In the genomic region with DNA sequence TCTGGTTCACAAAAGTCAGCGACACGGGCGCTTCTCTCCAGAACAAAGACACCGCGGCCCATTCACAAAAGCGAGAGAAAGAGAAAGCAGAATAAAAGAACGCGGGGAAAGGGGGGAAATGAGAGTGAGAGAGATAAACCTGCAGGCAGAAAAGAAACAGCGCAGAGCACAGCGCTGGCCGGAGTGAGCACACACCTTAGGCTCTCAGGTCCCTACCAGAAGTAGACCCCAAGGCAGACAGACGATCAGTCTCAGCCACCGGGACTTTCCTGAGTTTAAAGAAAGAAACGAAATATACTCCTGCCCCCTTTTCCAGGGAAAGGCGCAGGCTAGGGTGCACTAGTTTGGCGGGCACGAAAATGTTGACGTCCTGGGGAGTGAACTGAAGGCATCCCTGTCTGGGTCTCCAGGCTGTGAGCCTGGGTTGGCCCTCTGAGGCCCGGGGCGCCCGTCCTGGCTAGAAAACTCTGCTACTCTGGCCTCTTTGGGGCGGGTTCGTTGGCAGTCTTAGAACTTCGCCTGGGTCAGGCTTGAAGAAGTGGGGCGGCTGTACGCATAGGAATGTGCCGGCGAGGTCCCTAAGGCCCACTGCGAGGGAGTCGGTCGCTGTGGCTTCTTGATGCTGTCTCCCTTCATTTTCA, we compare ENCODE assay signal across 9 mouse cellular contexts. TPM values are rescaled to one million over a fixed set of nuclear protein-coding genes. Genes with fewer than 3 reads are reported as not detected.
DNase-seq lines count a peak whose midpoint lies in the region; ATAC-seq lines count a peak whose summit lies in the region.
"Had no signal": no experiment of that assay in that cellular context is flagged by ENCODE, and none has a peak within 500 bp of the region (broad histone marks: within the 10 kb centered on the region; RNA-seq: fewer than 3 reads in every experiment).

No protein-coding gene starts in this region.

- ATAC-seq in CD4-positive, CD25-positive, alpha-beta regulatory T cell, adult 4 months, result peak; percentile 19
- no peak for ATAC-seq in liver, embryonic 13.5 days (ENCODE audit: low read depth)

- under 1% methylated on average over 31 of the region's 31 CpGs for WGBS in embryonic facial prominence, embryonic 10.5 days
- 1% methylated on average over 31 of the region's 31 CpGs for WGBS in liver, embryonic 13.5 days (ENCODE audit: insufficient replicate concordance)

- H3K27me3 ChIP-seq in embryonic facial prominence, embryonic 10.5 days (replicated peaks; ENCODE audit: low read depth, poor library complexity, severe bottlenecking), result peaks cover 100% of the 10 kb centered on the region
- H3K27me3 ChIP-seq in liver, embryonic 13.5 days, result peaks cover 100% of the 10 kb centered on the region

- peak; percentile 7 to 54 for DNase-seq in heart, adult 18-20 months
- no peak for DNase-seq in heart, adult 8-10 months (ENCODE audit: low spot score)
- DNase-seq in embryonic facial prominence, embryonic 10.5 days (ENCODE audit: low spot score), result peak; percentile 64
- peak; percentile 46 to 50 for DNase-seq in heart, postnatal 10 days
- no peak for DNase-seq in liver, embryonic 13.5 days
- DNase-seq in retina, postnatal 1 day, result peak; percentile 50
- no peak for DNase-seq in adrenal gland, postnatal 36 days

- no peak overlapping the region for H3K9ac ChIP-seq in liver, embryonic 13.5 days
- H3K9ac ChIP-seq: neural tube, embryonic 13.5 days had no signal

- peak overlapping the region; percentile 73 for H3K4me3 ChIP-seq in embryonic facial prominence, embryonic 10.5 days
- peak overlapping the region; percentile 13 for H3K4me3 ChIP-seq in liver, embryonic 13.5 days (replicated peaks)
- H3K4me3 ChIP-seq: neural tube, embryonic 13.5 days had no signal

- H3K4me2 ChIP-seq in liver, embryonic 13.5 days, result peak overlapping the region; percentile 72; the same call in 1 of the 2 replicates
- H3K4me2 ChIP-seq: neural tube, embryonic 13.5 days had no signal

- no peaks in the 10 kb centered on the region for H3K36me3 ChIP-seq in embryonic facial prominence, embryonic 10.5 days (replicated peaks)
- H3K36me3 ChIP-seq in liver, embryonic 13.5 days, result no peaks in the 10 kb centered on the region
- H3K36me3 ChIP-seq: neural tube, embryonic 13.5 days had no signal

- intact Hi-C loops in heart, postnatal 10 days (cut with DNase I), result no loop called here

- peaks cover 69% of the 10 kb centered on the region for H3K4me1 ChIP-seq in embryonic facial prominence, embryonic 10.5 days
- H3K4me1 ChIP-seq in liver, embryonic 13.5 days (replicated peaks), result peaks cover 38% of the 10 kb centered on the region

- H3K9me3 ChIP-seq in embryonic facial prominence, embryonic 10.5 days, result no peaks in the 10 kb centered on the region
- H3K9me3 ChIP-seq in liver, embryonic 13.5 days (replicated peaks), result no peaks in the 10 kb centered on the region
- H3K9me3 ChIP-seq: neural tube, embryonic 13.5 days had no signal

- peak overlapping the region; percentile 85 for H3K27ac ChIP-seq in embryonic facial prominence, embryonic 10.5 days (replicated peaks)
- H3K27ac ChIP-seq in liver, embryonic 13.5 days, result no peak overlapping the region
- H3K27ac ChIP-seq: neural tube, embryonic 13.5 days had no signal

RNA-seq across cellular contexts. Expression of gene Otx1, which starts 0.8 kb away (rescaled TPM):
- under 1 TPM in 1 of 2 experiments, not detected in 1; 0.23 TPM for total RNA-seq in heart, adult 18-20 months (2021)
- total RNA-seq in heart, adult 8-10 months (2022), result not detected
- not detected for polyA plus RNA-seq in CD4-positive, CD25-positive, alpha-beta regulatory T cell, adult 4 months (2017; shearing (Covaris generic))
- 7.3 and 7.6 TPM in 2 replicates for polyA plus RNA-seq in embryonic facial prominence, embryonic 10.5 days (2016; fragmentation: Nextera tagmentation; extraction: Ambion mirVana)
- not detected for total RNA-seq in heart, postnatal 10 days (2021)
- not detected in 2 replicates for polyA plus RNA-seq in liver, embryonic 13.5 days (2015; fragmentation: Nextera tagmentation; extraction: Ambion mirVana)
- total RNA-seq in adrenal gland, postnatal 36 days (2021), result not detected
- polyA plus RNA-seq: neural tube, embryonic 13.5 days had no signal

Comparison
In these comparisons a context has a peak if more than half of its experiments do, and no peak if none do; other contexts are left out.
1. DNase-seq: peak in heart, adult 18-20 months (2 of 2), embryonic facial prominence, embryonic 10.5 days (single experiment), heart, postnatal 10 days (2 of 2) and retina, postnatal 1 day (single experiment); none in heart, adult 8-10 months (single experiment), liver, embryonic 13.5 days (single experiment) and adrenal gland, postnatal 36 days (0 of 2).